Mouse (Mus musculus) right cerebral cortex, postnatal 36 days (tissue): ENCODE results near the gene Klrg2.
A peak's percentile ranks its signal among the peaks of the same experiment; 100 is the strongest.
"Not testable (repeated sequence)": the region's sequence is repeated elsewhere in the genome, so short reads cannot be mapped to it uniquely, and the experiment has no call there.

Source experiments
- DNase-seq, 2 experiments: peaks; one replicate each; pipeline ENCODE4 v3.0.0; 2022; ENCODE audit warnings: low spot score in 2 of 2, mixed read lengths in 1 of 2

The Klrg2 gene

DNA sequence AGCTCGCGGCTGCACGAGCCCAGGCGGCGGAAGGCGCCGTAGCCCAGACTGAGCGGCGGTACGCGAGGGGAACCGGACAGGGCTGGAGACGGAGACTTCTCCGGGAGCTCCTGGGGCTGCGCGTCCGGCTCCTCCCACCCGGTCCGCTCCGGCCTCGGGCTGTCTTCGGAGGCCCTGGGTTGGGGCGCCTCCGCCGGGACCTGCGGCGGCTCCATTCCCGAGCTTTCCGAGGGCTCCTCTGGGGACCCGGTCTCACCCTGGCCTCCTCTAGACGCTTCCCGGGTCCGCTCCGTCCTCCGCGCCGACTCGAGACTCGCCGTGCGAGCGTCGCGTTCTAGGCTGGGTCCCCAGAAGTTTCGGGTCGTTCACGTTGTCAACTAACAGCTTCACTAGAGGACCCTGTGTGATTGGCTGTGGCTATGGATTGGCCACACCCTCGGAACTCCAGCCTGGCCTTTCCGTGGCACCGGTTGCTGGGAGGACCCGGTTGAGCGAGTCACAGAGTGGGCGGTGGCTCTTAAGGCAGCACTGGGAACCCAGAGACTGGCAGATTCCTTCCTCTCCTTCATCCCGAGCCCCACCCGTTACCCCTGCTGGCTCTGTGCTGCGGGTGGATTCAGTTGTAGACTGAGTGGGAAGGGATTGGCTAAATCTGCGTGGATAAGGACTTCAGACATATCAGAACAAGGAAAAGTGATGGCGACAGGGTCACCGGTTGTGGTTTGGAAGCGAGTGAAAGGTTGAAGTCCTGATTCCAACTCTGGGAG lies at the start of gene Klrg2:
Gene Klrg2, minus strand, starts transcription at position 391 of the 767 bp plus-strand sequence.
- DNase-seq, result no peak

GRCm38 (mm10) chr6:38682532-38682931 lies 45.5 kb upstream of the Klrg2 start:
- no peak for DNase-seq

GRCm38 (mm10) chr6:38677629-38678028 lies 40.6 kb upstream of the Klrg2 start:
- DNase-seq, result no peak

DNA sequence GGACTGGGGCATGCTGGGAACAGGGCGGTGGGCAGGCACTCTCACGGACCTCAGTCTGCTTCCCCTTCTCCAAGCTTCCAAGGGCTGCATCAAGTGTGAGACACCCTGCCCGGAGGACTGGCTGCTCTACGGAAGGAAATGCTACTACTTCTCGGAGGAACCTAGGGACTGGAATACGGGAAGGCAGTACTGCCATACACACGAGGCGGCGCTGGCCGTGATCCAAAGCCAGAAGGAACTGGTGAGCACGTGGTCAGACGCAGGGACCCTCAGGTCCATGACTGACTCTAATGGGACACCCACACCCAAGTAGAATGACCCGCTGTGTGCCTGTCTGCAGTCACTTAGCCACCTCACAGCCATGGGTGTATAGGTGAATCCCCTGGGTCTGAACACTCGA lies 39.7 kb upstream of the Klrg2 start:
- no peak for DNase-seq

- DNase-seq, result no peak
These were observed 39.2 kb upstream of the Klrg2 start for GRCm38 (mm10) chr6:38676217-38676616.

DNA sequence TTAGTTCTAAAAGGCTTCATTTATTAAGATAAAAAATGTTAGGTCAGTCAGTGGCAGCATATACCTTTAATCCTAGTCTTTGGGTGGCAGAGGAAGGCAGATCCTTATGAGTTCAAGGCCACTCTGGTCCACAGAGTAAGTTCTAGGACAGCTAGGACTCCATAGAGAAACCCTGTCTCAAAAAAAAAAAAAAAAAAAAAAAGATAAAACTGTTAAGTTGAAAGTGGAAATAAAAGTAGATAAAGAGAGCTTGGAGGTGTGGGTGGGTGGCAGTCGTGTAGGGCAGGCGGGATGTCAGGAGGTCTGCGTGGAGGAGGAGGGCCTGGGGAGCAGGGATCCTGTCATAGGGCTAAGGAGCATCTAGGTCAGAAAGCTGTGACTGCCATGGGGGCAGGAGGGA lies 35.0 kb upstream of the Klrg2 start:
- no peak for DNase-seq

- DNase-seq, result no peak
These were observed 34.2 kb upstream of the Klrg2 start for GRCm38 (mm10) chr6:38671270-38671669.

- not testable (repeated sequence) for DNase-seq
These were observed 33.4 kb upstream of the Klrg2 start for GRCm38 (mm10) chr6:38670488-38670887.

DNA sequence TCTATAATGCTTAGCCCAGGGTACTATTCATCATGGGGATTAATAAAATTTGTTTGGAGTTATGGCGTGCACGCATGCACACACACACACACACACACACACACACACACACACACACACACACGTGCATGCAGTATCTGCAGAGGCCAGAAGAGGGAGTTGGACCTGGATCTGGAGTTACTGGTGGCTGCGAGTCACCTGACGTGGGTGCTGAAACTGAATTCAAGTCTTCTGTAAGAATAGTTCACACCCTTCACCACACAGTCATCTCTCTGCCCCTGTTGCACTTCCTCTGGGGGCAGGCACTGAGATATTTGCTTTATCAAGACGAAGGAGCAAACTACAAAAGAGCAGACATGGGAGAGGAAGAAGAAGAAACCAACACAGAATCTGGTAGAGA lies 32.5 kb upstream of the Klrg2 start:
- DNase-seq, result no peak

GRCm38 (mm10) chr6:38662714-38663615 lies 25.9 kb upstream of the Klrg2 start, which contains the start of gene Clec2l:
Gene Clec2l (plus strand): TSS chr6:38663069.
- peak; percentile 20 to 30 for DNase-seq

DNA sequence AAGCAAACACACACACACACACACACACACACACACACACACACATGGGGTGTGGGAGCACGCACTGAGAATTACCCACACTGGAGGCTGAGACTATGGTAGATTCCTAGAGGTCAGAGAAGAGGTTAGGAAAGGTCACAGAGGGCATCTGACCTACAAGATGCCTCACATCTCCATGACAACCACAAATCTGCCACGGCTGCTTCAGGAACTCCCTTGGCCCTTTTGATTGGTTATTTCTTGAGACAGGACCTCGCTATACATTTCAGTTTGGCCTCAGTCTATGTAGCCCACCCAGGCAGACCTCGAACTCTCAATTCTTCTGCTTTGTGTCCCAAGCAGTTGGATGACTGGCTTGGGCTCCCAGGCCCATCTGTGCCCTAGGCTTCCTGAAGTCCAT lies 24.6 kb upstream of the Klrg2 start:
- no peak for DNase-seq

- DNase-seq, result no peak
These were observed 13.4 kb upstream of the Klrg2 start for GRCm38 (mm10) chr6:38650263-38650937.

DNA sequence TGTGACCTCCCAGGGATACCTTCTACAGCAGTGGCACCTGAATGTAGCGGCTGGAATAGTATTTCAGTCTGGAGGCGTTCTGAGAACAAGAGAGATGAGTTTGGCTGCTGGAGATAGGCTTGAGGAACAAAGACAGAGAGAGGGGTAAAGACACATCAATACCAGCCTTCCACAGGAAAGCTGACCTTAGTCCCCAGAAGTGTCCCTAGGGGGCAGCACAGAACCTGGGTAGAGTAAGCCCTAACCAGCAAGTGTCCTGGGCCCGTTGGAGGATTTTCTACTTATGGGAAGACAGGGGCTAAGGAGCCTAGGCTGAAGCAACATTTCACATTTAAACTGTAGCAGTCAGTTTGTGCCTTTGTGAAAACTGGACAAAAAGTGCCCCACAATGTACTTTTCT lies 12.5 kb upstream of the Klrg2 start:
- DNase-seq, result no peak

DNA sequence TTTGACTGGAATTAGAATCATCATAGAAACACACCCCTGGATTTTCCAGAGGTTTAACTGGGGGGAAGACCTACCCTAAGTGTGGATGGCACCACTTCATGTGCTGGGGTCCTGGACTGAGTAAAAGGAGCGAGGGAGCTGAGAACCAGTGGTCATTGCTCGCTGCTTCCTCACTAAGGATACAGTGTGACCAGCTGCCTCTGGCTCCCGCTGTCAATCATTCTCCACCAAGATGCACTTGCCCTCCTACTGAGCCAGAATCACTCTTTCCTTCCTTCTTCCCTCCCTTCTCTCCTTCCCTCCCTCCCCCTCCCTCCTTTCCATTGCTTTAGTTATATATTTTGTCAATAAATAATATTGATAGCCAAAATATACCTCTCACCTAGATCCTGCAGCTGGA lies 6.0 kb upstream of the Klrg2 start:
- DNase-seq, result no peak

- DNase-seq, result no peak
These were observed 5.6 kb upstream of the Klrg2 start for GRCm38 (mm10) chr6:38642593-38642992.

DNA sequence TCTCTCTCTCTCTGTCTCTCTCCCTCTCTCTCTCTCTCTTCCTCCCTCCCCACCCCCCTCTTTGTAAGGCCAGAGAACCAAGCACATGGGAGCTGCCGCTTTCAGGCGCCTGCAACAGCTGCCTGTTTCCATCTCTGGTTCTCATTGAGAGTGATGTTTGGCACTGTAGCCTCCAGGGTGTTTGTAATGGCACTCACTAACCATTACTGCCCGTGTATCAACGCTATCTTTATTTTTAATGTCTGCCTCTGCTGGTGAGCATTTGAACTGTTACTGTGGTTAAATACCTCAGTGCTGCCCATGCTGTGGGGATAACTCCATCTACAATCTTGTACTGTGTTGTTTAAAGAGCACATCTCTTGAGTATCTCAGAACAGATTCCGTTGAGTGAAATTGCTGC lies 4.6 kb upstream of the Klrg2 start:
- no peak for DNase-seq

DNA sequence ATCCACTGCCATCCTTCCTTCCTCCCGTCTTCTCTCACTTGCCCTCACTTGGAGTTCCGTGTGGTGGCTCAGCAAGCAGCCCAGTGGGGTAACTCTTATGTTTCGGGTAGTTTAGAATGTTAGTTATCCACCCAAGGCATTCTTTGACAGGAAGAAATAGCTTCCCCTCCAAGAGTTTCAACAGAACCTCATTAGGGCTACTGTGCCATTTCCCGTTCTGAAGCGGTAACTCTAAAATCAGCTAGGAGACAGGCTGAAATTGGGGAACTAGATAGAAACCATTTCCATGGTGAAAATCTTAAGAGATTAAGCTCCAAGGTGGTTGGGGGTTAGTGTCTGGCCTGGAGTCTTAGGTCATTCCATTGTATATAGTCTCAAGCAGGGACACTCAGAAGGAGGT lies 4.2 kb upstream of the Klrg2 start:
- no peak for DNase-seq

GRCm38 (mm10) chr6:38640401-38640800 lies 3.4 kb upstream of the Klrg2 start:
- DNase-seq, result no peak

DNA sequence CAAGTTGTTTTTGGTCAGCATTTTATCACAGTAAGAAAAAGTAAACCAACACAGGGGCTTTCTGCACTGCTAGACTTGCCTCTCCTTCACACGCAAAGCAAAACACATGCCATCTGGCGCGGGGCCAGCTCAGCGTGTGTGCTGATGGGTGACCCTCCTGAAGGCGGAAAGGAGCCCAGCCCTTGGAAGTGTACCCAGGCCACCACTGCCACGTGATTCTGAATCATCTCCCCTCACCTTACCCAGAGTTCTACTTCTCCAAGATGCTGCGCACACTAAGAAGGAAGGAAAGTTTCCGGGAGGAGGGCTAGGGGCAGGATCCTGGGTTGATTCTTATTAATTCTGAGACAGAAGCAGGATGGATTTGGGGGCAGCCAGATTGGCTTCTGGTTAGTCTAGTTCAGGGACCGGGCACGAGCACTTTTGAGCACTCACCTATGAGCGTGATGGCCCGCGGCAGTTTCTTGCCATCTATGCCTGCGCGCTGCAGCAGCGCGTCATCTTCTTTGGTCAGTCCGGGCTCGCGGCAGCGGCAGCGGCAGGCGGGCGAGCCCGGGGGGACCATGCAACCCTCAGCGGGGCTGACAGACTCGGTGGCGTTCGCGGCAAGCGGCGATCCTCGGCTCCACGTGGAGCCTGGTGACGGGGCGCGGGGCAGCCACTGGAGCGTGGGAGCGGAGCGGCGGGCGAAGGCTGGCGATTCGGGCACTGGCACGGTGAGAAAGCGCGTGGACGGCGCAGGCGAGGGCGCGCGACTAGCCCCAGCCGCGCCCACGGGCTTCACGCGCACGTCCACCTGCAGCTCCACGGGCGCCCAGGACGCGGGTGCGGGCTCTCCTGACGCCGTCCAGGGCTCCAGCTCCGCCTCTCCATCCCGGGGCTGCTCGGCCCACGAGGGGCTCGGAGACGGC lies 846 bp downstream of the Klrg2 start:
- DNase-seq, result no peak

DNA sequence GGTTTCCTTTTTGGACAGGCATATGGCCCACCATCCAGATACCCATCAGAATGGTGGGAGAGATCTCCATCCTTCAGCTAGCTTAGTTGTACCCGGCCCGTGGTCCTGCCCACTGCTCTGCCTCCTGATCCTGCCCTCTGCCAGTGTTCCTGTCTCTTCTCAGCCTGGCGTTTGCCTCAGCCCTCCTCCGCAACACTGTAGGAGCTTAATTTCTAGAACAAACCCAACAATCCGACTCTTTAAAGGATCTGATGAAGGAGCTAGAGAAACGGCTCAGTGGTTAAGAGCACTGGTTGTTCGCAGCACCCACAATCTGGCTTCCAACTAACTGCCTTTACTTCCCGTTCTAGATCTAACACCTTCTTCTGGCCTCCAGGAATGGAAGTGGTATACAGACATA lies 2.6 kb downstream of the Klrg2 start:
- DNase-seq, result no peak

GRCm38 (mm10) chr6:38632826-38633225 lies 4.2 kb downstream of the Klrg2 start:
- no peak for DNase-seq
